Mouse (Mus musculus) bone marrow, adult 2 months (tissue): Measurements from ENCODE around the gene Mdk.

Experiments used
- CTCF ChIP-seq: fragments of 200-500 bp; IDR thresholded peaks from 2 replicates; pipeline ENCODE4 v1.5.1; 2011; ENCODE audit warnings: low read length, control low read depth; ENCODE audit not compliant: control insufficient read depth, insufficient read depth
- POLR2A ChIP-seq: fragments of 200-500 bp; IDR thresholded peaks from 2 replicates; pipeline ENCODE4 v1.6.1; 2011; ENCODE audit warnings: low read depth, mild to moderate bottlenecking, control low read depth, low read length, borderline replicate concordance; ENCODE audit not compliant: control insufficient read depth

GRCm38 (mm10) chr2:91900431-91900830 lies 31.7 kb downstream of the Mdk start:
- TF ChIP-seq POLR2A (no peak), CTCF (no peak)
